Mouse (Mus musculus): ENCODE results near the gene Disp3.

GRCm38 (mm10) chr4:148236664-148237063, 51.1 kb downstream of the Disp3 start:
- TF ChIP-seq POLR2A (IDR thresholded peaks at IDR 0.05; ENCODE audit: control insufficient read depth, low read depth, low read length) (no peak), CTCF (IDR thresholded peaks at IDR 0.05; ENCODE audit: control insufficient read depth, insufficient read depth, insufficient replicate concordance, low read depth, low read length) (no peak)

Data from testis, adult 2 months (tissue).